Comparison of ENCODE assay signal across 8 mouse cellular contexts in genomic region chr14:117930848-117931816, GRCm38 (mm10).
DNase-seq lines count a peak whose midpoint lies in the region; ATAC-seq lines count a peak whose summit lies in the region.

No protein-coding gene starts in this region.

- ATAC-seq in heart, embryonic 16.5 days (replicated peaks; ENCODE audit: extremely low read depth, insufficient read depth, low FRiP score) = peak; percentile 69; the same call in 1 of the 2 replicates
- peak; percentile 49 for ATAC-seq in midbrain, embryonic 11.5 days (ENCODE audit: low FRiP score)

- H3K4me1 ChIP-seq in heart, embryonic 16.5 days (ENCODE audit: control insufficient read depth, insufficient read depth, low read length) = peaks cover 3% of the 10 kb centered on the region
- H3K4me1 ChIP-seq in midbrain, embryonic 11.5 days (ENCODE audit: control insufficient read depth, insufficient read depth, low read length) = peaks cover 31% of the 10 kb centered on the region

- peak; percentile 8 for DNase-seq in MN1 (ENCODE audit: low spot score)
- DNase-seq in adrenal gland, postnatal 14 days = peak; percentile 38
- DNase-seq in midbrain, embryonic 11.5 days (ENCODE audit: low spot score, missing footprints) = peak; percentile 93
- no peak for DNase-seq in ovary, adult 18-20 months (ENCODE audit: low spot score)
- DNase-seq in urinary bladder, adult 2 months (ENCODE audit: low spot score) = no peak
- no peak for DNase-seq in ovary, postnatal 14 days (ENCODE audit: low spot score)
- no peak for DNase-seq in ovary, postnatal 36 days (ENCODE audit: low spot score)

- WGBS in heart, embryonic 16.5 days = 72% methylated on average over 14 of the region's 16 CpGs
- WGBS in midbrain, embryonic 11.5 days = 38% methylated on average over 16 of the region's 16 CpGs

- H3K27ac ChIP-seq in heart, embryonic 16.5 days (ENCODE audit: low read length) = peak overlapping the region; percentile 8; the same call in 1 of the 2 replicates
- peak overlapping the region; percentile 49 for H3K27ac ChIP-seq in midbrain, embryonic 11.5 days (ENCODE audit: low read depth, low read length)

- no peaks in the 10 kb centered on the region for H3K36me3 ChIP-seq in heart, embryonic 16.5 days (ENCODE audit: control insufficient read depth, insufficient read depth)
- H3K36me3 ChIP-seq in midbrain, embryonic 11.5 days (ENCODE audit: control insufficient read depth, insufficient read depth, low read length) = no peaks in the 10 kb centered on the region

- peaks cover 19% of the 10 kb centered on the region for H3K27me3 ChIP-seq in heart, embryonic 16.5 days (ENCODE audit: control insufficient read depth, insufficient read depth, low read length)
- H3K27me3 ChIP-seq in midbrain, embryonic 11.5 days (ENCODE audit: control insufficient read depth, insufficient read depth, low read length) = no peaks in the 10 kb centered on the region

- H3K4me3 ChIP-seq in heart, embryonic 16.5 days (ENCODE audit: low read length) = no peak overlapping the region
- no peak overlapping the region for H3K4me3 ChIP-seq in midbrain, embryonic 11.5 days (ENCODE audit: low read depth, low read length)

- H3K4me2 ChIP-seq in heart, embryonic 16.5 days (ENCODE audit: low read depth, low read length) = no peak overlapping the region
- peak overlapping the region; percentile 16; the same call in 1 of the 2 replicates for H3K4me2 ChIP-seq in midbrain, embryonic 11.5 days

- no peaks in the 10 kb centered on the region for H3K9me3 ChIP-seq in heart, embryonic 16.5 days (replicated peaks; ENCODE audit: control insufficient read depth, low read length)
- H3K9me3 ChIP-seq in midbrain, embryonic 11.5 days (ENCODE audit: control insufficient read depth, low read length) = no peaks in the 10 kb centered on the region

- no peak overlapping the region for H3K9ac ChIP-seq in heart, embryonic 16.5 days (ENCODE audit: low read length)
- peak overlapping the region; percentile 34; the same call in 1 of the 2 replicates for H3K9ac ChIP-seq in midbrain, embryonic 11.5 days (ENCODE audit: low read length)

Comparison
In these comparisons a context has a peak if more than half of its experiments do, and no peak if none do; other contexts are left out.
1. DNase-seq: peak in MN1 (single experiment), adrenal gland, postnatal 14 days (single experiment) and midbrain, embryonic 11.5 days (single experiment); none in ovary, adult 18-20 months (single experiment), urinary bladder, adult 2 months (single experiment), ovary, postnatal 14 days (single experiment) and ovary, postnatal 36 days (single experiment).